Mouse (Mus musculus) liver, embryonic 13.5 days (tissue): ENCODE results near the gene Dcst1. TPM values are rescaled to one million over a fixed set of nuclear protein-coding genes. Genes with fewer than 3 reads are reported as not detected.

Experiments
- ATAC-seq: fragments of 200-750 bp; cut with Nextera tagmentation; 2 replicates; pipeline ENCODE4 v1.8.0; 2017; ENCODE audit warnings: low read depth, mild to moderate bottlenecking, moderate number of reproducible peaks, moderate library complexity
- DNase-seq: peaks from one replicate; pipeline ENCODE4 v3.0.0; 2022
- H3K27ac ChIP-seq: fragments of 300-500 bp; sonication (generic); 2 replicates; pipeline ENCODE4 v1.5.1; 2015; ENCODE audit warnings: moderate library complexity, mild to moderate bottlenecking, inconsistent platforms
- H3K27me3 ChIP-seq: fragments of 300-500 bp; sonication (generic); 2 replicates; pipeline ENCODE4 v1.6.1; 2015; ENCODE audit warnings: mild to moderate bottlenecking, inconsistent platforms
- H3K36me3 ChIP-seq: fragments of 300-500 bp; sonication (generic); 2 replicates; pipeline ENCODE4 v1.6.1; 2015; ENCODE audit warnings: mild to moderate bottlenecking, inconsistent platforms
- H3K4me1 ChIP-seq: fragments of 300-500 bp; sonication (generic); replicated peaks from 2 replicates; pipeline ENCODE4 v1.6.1; 2015; ENCODE audit warnings: inconsistent platforms
- H3K4me2 ChIP-seq: fragments of 300-500 bp; sonication (generic); 2 replicates; pipeline ENCODE4 v1.6.1; 2015; ENCODE audit warnings: inconsistent platforms, mild to moderate bottlenecking, moderate library complexity
- H3K4me3 ChIP-seq: fragments of 300-500 bp; sonication (generic); replicated peaks from 2 replicates; pipeline ENCODE4 v1.5.1; 2015; ENCODE audit warnings: mild to moderate bottlenecking, inconsistent platforms
- H3K9ac ChIP-seq: fragments of 300-500 bp; sonication (generic); 2 replicates; pipeline ENCODE4 v1.6.1; 2015; ENCODE audit warnings: mild to moderate bottlenecking, inconsistent platforms
- H3K9me3 ChIP-seq: fragments of 300-500 bp; sonication (generic); replicated peaks from 2 replicates; pipeline ENCODE4 v1.6.1; 2016; ENCODE audit warnings: inconsistent platforms
- WGBS: fragments of 180-500 bp; shearing (Covaris S2); methylation state at CpG from one replicate; pipeline ENCODE4 v1.1.7; 2015; ENCODE audit not compliant: insufficient replicate concordance; 5-methylcytosine and 5-hydroxymethylcytosine counted together
- polyA plus RNA-seq: library from polyadenylated mRNA; unstranded; fragments of >200 nt; fragmentation: Nextera tagmentation; extraction: Ambion mirVana; gene quantifications from 2 replicates; pipeline ENCODE4 v1.2.1, GENCODE M21; 2015

The Dcst1 gene
- polyA plus RNA-seq, 1 experiment from 2014 or later = not detected

DNA sequence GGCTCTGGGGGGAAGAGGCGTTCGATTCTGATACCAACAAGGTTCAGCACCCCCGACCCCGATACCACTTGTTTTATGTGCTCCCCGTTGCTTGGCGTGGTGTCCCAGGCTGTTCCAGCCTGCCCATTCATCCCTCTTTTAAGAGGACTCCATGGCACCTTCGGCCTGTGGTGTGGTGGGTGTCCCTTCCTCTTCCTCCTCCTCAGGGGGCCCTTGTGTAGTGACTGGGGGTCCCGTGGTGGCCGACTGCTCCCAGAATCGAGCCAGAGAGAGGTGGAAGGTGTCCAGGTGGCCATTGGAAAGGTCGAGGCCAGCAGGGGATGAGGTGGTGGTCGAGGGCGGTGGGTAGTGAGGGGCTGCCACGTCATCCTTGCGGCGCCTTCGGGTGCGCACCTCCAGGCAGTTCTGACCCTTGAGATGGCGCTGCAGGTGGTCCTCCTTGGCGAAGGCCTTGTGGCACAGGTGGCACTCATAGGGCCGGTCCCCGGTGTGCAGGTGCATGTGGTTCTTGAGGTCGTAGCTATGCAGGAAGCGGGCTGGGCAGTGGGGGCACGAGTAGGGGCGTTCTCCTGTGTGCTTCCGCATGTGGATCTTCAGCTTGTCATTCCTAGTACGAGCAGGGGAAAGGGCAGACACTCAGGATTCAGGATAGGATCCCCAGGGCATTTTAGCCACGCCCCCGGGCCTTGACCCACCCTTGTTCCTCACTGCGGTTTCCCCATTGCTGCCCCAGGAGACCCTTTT is 14.5 kb upstream of the Dcst1 start:
- no peak for DNase-seq
- H3K9me3 ChIP-seq = no peaks in the 10 kb centered on the region
- WGBS = 77% methylated on average over 31 of the region's 31 CpGs
- peaks cover 18% of the 10 kb centered on the region for H3K4me1 ChIP-seq
- H3K27me3 ChIP-seq = no peaks in the 10 kb centered on the region
- ATAC-seq = no peak
- H3K27ac ChIP-seq = no peak overlapping the region
- H3K4me2 ChIP-seq = no peak overlapping the region
- no peak overlapping the region for H3K4me3 ChIP-seq
- H3K9ac ChIP-seq = no peak overlapping the region
- H3K36me3 ChIP-seq = peaks cover 20% of the 10 kb centered on the region

DNA sequence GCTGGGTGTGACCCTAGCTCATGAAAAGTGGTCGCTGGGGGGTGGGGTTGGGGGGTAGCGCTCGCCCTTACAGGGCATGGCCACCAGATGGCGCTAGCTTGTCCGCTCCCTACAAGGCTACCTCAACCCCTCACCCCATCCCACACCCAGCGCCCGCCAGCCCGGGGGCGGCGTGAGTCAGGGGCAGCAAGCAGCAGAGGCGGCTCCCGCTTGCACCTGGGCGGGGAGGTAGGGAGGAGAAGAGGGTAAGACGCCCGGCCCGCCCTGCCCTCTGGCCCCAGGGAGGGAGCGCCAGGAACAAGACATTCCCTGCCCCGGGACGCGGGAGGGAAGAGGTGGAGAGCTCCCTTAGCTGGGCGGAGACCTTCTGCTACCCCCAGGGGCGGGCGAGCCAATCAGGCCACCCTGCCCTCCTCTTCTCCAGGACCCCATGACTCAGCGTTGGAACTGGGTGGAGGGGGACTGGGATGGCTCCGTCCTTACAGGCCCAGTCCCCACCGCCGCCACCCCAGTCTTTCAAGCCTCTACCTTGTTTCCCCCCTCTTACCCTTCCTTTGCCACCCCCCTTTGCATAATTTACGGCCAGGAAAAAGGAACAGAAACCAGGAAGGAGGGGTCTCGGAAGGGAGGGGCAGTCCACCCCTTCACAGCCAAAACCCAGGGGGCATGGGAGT is 13.5 kb upstream of the Dcst1 start:
- 6% methylated on average over 24 of the region's 29 CpGs for WGBS
- DNase-seq (peak; percentile 46), ATAC-seq (peak; percentile 72)
- H3K4me3 ChIP-seq = peak overlapping the region; percentile 45
- peaks cover 20% of the 10 kb centered on the region for H3K36me3 ChIP-seq
- H3K4me2 ChIP-seq = peak overlapping the region; percentile 66
- no peaks in the 10 kb centered on the region for H3K27me3 ChIP-seq
- H3K9me3 ChIP-seq = no peaks in the 10 kb centered on the region
- H3K27ac ChIP-seq = no peak overlapping the region; the same call in 1 of the 2 replicates
- H3K9ac ChIP-seq = peak overlapping the region; percentile 54
- H3K4me1 ChIP-seq = peaks cover 26% of the 10 kb centered on the region

DNA sequence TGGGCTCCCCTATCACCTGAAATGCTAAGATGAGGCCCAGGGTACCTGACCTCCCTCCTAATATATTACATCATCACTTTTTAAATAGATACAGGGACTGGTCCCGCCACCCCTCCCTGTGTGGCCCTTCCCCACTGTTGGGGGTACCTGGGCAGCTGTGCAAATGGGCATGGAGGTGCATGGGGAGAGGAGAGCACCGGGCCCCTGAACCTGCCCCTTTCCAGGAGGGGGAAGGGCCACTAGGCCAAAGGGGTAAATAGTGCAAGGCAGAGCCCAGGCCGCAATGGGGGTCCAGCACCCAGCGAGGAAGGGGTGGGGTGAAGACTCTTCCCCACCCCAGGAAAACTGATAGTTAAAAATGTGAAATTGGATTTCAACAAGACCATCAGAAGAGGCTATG is 12.8 kb upstream of the Dcst1 start:
- H3K9me3 ChIP-seq = no peaks in the 10 kb centered on the region
- no peak overlapping the region for H3K4me3 ChIP-seq
- no peaks in the 10 kb centered on the region for H3K27me3 ChIP-seq
- DNase-seq (no peak), ATAC-seq (no peak)
- no peak overlapping the region for H3K27ac ChIP-seq
- peak overlapping the region; percentile 66; the same call in 1 of the 2 replicates for H3K4me2 ChIP-seq
- no peak overlapping the region for H3K9ac ChIP-seq
- H3K36me3 ChIP-seq = peaks cover 20% of the 10 kb centered on the region
- 69% methylated on average over 4 of the region's 4 CpGs for WGBS
- H3K4me1 ChIP-seq = peaks cover 32% of the 10 kb centered on the region

DNA sequence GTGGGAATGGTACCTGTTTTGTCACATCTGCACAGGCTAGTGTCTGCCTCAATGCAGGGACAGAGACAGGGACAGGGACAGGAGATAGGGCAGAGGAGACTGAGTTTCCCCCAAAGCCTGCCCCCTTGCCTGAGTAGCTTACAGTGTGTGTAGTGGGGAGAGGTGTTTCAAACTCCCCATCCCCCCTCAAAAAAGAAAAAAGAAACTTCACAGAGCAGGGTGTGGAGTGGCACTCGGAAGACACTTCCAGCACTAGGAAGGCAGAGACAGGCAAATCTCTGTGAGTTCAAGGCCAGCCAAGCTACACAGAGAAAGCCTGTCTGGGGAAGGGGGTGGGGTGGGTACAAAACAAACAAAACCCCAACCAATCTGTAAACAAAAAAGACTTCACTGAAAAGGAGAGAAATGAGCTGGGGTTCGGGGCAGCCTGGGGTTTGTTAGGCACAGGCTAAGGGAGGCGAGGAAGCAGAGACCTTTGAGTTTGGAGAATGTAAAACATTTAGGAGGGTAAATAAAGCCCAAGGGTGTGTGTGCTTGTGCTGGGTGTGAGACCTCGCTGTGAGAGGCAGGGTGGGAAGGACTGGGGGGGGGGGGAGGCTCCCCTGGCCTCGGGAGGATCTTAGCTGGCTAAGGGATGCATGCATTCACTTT is 8.7 kb upstream of the Dcst1 start:
- no peak overlapping the region for H3K4me2 ChIP-seq
- 27% methylated on average over 5 of the region's 5 CpGs for WGBS
- no peak overlapping the region for H3K4me3 ChIP-seq

DNA sequence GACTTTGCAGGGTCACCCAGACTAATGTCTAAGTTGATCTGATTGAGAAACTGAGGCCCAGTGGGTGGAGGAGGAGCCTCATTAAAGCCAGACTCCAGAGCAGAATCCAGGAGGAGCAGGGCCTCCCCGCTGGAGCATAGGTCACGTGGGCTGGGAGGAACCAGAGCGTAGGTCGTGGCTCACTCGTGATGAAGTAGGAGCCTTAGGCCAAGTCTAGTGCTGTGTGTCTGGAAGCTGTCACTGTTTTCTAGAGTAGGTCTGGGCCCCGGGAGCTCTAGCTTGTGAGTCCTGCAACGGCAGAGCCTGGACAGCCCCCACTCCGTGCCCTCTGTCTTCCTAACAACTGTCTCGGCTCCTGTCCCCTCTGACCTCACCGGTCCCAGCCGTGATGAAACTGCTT is 2.3 kb upstream of the Dcst1 start:
- WGBS = 58% methylated on average over 11 of the region's 11 CpGs
- ATAC-seq = no peak
- H3K9ac ChIP-seq = no peak overlapping the region
- no peak overlapping the region for H3K27ac ChIP-seq
- no peaks in the 10 kb centered on the region for H3K27me3 ChIP-seq
- no peaks in the 10 kb centered on the region for H3K4me1 ChIP-seq
- no peak for DNase-seq
- H3K36me3 ChIP-seq = no peaks in the 10 kb centered on the region
- no peak overlapping the region for H3K4me3 ChIP-seq
- H3K9me3 ChIP-seq = no peaks in the 10 kb centered on the region
- H3K4me2 ChIP-seq = no peak overlapping the region

More for the DNA sequence above, 8.7 kb upstream of the Dcst1 start:
- Histone ChIP-seq H3K27ac (no peak overlapping the region), H3K27me3 (no peaks in the 10 kb centered on the region), H3K4me1 (peaks cover 26% of the 10 kb centered on the region), H3K9ac (no peak overlapping the region), H3K36me3 (no peaks in the 10 kb centered on the region), H3K9me3 (no peaks in the 10 kb centered on the region)
- DNase-seq (no peak), ATAC-seq (no peak)

DNA sequence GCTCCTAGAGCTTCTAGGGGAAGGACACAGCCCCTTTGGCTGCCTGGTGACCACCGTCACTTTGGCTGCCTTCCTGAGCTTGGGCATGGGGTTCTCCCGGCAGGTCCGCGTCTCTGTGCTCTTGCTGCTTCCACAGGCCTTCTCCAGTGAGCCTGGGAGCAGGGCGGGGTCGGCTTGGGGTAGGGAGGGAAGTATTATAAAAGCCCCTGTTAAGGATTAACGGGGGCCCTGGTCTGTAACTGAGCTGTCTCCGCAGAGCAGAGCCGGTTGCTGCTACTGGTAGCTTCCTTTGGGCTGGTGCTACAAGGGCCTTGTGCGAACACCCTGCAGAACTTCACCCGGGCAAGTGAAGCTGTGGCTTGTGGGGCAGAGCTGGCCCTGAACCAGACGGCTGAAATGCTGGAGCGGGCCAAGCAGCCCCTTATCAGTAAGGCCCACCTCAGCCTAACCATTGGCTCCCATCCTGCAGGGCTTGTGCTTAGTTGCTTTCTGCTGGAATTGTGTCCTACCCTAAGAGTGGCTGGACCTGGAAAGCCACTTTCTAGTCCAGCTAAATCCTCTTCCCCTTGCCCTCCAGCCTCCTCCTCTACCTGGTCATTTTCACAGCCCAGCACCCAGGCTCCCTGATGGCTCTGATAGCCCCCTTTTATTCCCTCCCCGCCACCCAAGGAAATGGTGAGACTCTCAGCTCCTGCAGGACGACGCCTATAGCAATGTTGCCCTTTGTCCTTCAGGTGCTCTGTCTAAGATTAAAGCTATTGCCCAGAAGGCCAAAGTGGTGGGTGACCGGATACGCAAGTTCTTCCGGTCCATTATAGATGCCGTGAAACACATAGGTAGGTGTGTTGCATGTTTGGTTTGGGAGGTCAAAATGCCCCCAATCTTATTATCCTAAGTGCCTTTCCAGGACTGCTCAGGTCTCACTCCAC is 697 bp upstream of the Dcst1 start:
- H3K9me3 ChIP-seq = no peaks in the 10 kb centered on the region
- H3K27me3 ChIP-seq = no peaks in the 10 kb centered on the region
- H3K4me1 ChIP-seq = no peaks in the 10 kb centered on the region
- WGBS = 58% methylated on average over 20 of the region's 20 CpGs
- DNase-seq (no peak), ATAC-seq (no peak)
- no peaks in the 10 kb centered on the region for H3K36me3 ChIP-seq
- H3K4me3 ChIP-seq = no peak overlapping the region
- H3K4me2 ChIP-seq = no peak overlapping the region
- no peak overlapping the region for H3K27ac ChIP-seq
- no peak overlapping the region for H3K9ac ChIP-seq

DNA sequence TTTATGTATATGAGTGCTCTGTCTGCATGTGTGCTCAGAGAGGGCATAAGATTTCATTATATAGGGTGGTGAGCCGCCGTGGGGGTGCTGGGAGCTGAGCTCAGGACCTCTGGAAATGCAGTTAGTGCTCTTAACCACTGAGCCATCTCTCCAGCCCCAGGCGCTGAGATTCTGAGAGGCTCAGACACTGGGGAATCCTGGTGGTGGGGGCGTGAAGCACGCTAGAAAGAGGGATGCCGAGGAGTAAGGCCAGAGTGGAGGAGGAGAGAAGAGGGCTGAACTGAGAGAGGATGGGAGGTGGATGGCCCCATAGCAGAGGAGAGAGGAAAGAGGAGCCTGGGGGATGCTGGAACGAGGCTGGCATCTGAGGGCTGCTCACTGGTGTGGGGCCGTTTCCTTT is 422 bp downstream of the Dcst1 start:
- Histone ChIP-seq H3K27me3 (no peaks in the 10 kb centered on the region), H3K9me3 (no peaks in the 10 kb centered on the region), H3K4me1 (no peaks in the 10 kb centered on the region), H3K4me2 (no peak overlapping the region), H3K4me3 (no peak overlapping the region), H3K27ac (no peak overlapping the region), H3K36me3 (no peaks in the 10 kb centered on the region), H3K9ac (no peak overlapping the region)
- WGBS = 63% methylated on average over 8 of the region's 8 CpGs
- DNase-seq (no peak), ATAC-seq (no peak)

DNA sequence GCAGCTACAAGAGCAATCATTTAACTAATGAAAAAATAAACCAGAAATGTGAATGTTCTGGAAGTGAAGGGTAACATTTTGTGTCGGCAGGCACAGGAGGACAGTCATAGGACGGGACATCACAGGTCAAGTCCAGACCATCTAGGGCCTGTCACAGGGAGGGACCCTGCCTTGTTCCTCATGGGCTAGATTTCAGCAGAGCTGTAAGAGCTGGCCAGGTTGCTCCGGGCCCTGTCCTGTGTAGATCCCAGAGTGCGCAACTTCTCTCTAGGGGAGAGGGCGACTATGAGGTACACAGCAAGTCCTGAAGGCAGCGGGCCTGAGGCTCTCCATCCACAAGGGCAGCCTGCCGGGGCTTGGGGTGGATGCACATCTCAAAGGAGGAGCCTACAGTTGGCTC is 3.4 kb downstream of the Dcst1 start, which contains the start of gene Dcst2:
Gene Dcst2, plus strand, starts transcription at position 301 of the 400 bp plus-strand sequence.
- no peak within 1 kb of the TSS for H3K27ac ChIP-seq
- no peaks in the 10 kb centered on the region for H3K4me1 ChIP-seq
- DNase-seq = no peak
- H3K9me3 ChIP-seq = no peaks in the 10 kb centered on the region
- no peak within 1 kb of the TSS for H3K4me2 ChIP-seq
- H3K27me3 ChIP-seq = peaks cover 8% of the 10 kb centered on the region; the same call in 1 of the 2 replicates
- ATAC-seq = no peak
- no peaks in the 10 kb centered on the region for H3K36me3 ChIP-seq
- H3K4me3 ChIP-seq = no peak within 1 kb of the TSS
- WGBS = 72% methylated on average over 7 of the region's 7 CpGs
- H3K9ac ChIP-seq = no peak within 1 kb of the TSS

DNA sequence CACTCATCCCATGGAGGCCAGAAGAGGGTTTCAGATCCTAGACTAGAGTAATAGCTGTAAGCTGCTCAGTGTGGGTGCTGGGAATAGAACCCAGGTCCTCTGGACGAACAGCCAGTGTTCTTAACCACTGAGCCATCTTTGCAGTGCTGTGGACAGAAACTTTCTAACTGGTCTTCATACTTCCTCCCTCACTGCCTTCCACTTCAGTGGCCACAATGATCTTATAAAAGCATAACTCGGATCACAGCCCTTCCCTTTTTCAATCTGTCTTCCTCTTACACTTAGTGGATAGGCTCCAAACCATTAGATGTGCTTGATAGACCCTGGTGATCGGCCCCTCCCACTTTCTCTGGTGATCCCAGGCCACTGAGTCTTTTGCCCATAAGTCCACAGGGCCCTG is 4.8 kb downstream of the Dcst1 start:
- H3K4me2 ChIP-seq = no peak overlapping the region
- peaks cover 3% of the 10 kb centered on the region; the same call in 1 of the 2 replicates for H3K4me1 ChIP-seq
- H3K27me3 ChIP-seq = peaks cover 14% of the 10 kb centered on the region
- no peak overlapping the region for H3K27ac ChIP-seq
- no peaks in the 10 kb centered on the region for H3K9me3 ChIP-seq
- DNase-seq (no peak), ATAC-seq (no peak)
- WGBS = 30% methylated on average over 3 of the region's 3 CpGs
- H3K9ac ChIP-seq = no peak overlapping the region
- no peak overlapping the region for H3K4me3 ChIP-seq
- H3K36me3 ChIP-seq = no peaks in the 10 kb centered on the region

DNA sequence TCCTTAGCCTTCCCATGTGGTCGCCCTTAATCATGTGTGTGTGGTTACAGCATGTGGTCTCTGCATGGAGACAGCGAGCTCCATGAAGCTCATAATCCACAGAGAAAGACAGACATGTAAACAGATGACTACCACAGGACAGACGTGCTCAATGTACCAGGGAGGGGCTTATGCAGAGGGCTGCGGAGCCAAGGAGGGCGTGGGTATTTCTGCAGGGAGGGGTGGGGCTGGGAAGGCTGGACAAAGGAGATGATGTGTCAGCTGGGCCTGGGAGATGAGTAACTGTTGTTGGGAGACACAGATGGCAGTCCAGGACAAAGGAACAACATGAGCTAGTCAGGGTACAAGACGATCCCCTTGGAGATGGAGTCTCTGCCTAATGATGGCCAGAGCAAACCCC is 5.4 kb downstream of the Dcst1 start:
- no peaks in the 10 kb centered on the region for H3K9me3 ChIP-seq
- no peaks in the 10 kb centered on the region for H3K36me3 ChIP-seq
- ATAC-seq (no peak), DNase-seq (no peak)
- H3K4me1 ChIP-seq = peaks cover 5% of the 10 kb centered on the region; the same call in 1 of the 2 replicates
- no peak overlapping the region for H3K9ac ChIP-seq
- no peak overlapping the region for H3K4me2 ChIP-seq
- peaks cover 14% of the 10 kb centered on the region for H3K27me3 ChIP-seq
- no peak overlapping the region for H3K27ac ChIP-seq
- 54% methylated on average over 6 of the region's 6 CpGs for WGBS
- H3K4me3 ChIP-seq = no peak overlapping the region

DNA sequence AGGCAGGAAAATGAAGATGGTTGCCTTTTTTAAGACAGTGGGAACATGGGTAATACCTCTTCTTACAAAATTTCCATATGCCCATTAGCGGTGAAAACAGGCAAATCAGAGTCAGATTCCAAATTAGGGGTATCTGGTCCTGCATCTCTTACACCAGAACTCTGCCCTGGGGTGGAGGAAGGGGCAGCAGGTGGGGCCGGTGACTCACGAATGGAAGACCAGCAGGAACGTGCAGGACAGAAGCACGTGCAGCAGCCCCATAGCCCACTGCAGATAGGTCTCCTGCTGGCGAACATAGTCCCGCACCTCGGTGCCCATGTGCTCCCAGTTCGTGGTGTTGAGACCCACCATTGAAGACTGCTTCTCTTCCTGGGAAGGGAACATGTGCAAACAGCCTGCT is 9.0 kb downstream of the Dcst1 start:
- no peak for DNase-seq
- no peak for ATAC-seq
- Histone ChIP-seq H3K27ac (no peak overlapping the region), H3K4me1 (peaks cover 9% of the 10 kb centered on the region; the same call in 1 of the 2 replicates), H3K27me3 (peaks cover 46% of the 10 kb centered on the region), H3K4me3 (no peak overlapping the region), H3K4me2 (no peak overlapping the region), H3K9me3 (no peaks in the 10 kb centered on the region), H3K9ac (no peak overlapping the region), H3K36me3 (no peaks in the 10 kb centered on the region)
- WGBS = 51% methylated on average over 9 of the region's 9 CpGs
